ENCODE assay signal across 8 mouse cellular contexts in the genomic region with DNA sequence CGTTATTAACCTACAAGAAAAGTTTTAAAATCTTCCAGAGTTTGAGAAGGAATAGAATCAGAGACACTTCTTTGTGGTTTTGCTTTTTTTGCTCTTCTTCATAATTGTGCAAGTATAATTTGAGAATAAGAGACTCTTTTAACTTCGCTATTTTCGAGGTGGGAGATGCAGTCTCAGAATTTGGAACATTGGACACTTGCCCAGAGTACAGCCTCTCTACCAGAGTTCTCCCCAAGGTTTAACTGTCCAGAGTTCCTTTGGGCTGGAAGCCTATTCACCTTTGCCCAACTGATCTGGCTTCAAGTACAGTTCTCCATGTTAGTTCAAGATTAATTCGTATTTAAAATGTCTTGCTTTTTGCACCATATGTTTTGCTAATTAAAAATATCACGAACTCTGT. TPM values are rescaled to one million over a fixed set of nuclear protein-coding genes. Genes with fewer than 3 reads are reported as not detected.
DNase-seq lines count a peak whose midpoint lies in the region; ATAC-seq lines count a peak whose summit lies in the region.

No protein-coding gene starts in this region.

- H3K79me2 ChIP-seq in macrophage (ENCODE audit: inconsistent target), result peaks cover 21% of the 10 kb centered on the region; the same call in 1 of the 2 replicates

- H3K9me3 ChIP-seq in embryonic facial prominence, embryonic 13.5 days, result no peaks in the 10 kb centered on the region
- H3K9me3 ChIP-seq in intestine, embryonic 14.5 days (ENCODE audit: control insufficient read depth, low read length), result no peaks in the 10 kb centered on the region

- peak overlapping the region; percentile 45 for H3K4me2 ChIP-seq in embryonic facial prominence, embryonic 13.5 days
- peak overlapping the region; percentile 37; the same call in 1 of the 2 replicates for H3K4me2 ChIP-seq in intestine, embryonic 14.5 days (ENCODE audit: low read length)

- peak; percentile 15 for DNase-seq in left cerebral cortex, adult 11 months (ENCODE audit: low spot score)
- DNase-seq in left cerebral cortex, adult 9 months (ENCODE audit: low spot score in 2 of 2), result no peak
- no peak for DNase-seq in intestine, embryonic 14.5 days (ENCODE audit: low spot score)
- no peak for DNase-seq in thymus, postnatal 14 days
- DNase-seq in cerebellum, adult 11-12 months, result no peak
- no peak for DNase-seq in yolk sac, embryonic 10.5 days (ENCODE audit: low spot score)

- no peaks in the 10 kb centered on the region for H3K4me1 ChIP-seq in embryonic facial prominence, embryonic 13.5 days
- H3K4me1 ChIP-seq in intestine, embryonic 14.5 days (replicated peaks; ENCODE audit: control insufficient read depth, insufficient read depth, low read length), result no peaks in the 10 kb centered on the region

- H3K27me3 ChIP-seq in embryonic facial prominence, embryonic 13.5 days, result peaks cover 3% of the 10 kb centered on the region; the same call in 1 of the 2 replicates
- H3K27me3 ChIP-seq in intestine, embryonic 14.5 days (replicated peaks; ENCODE audit: control insufficient read depth, insufficient read depth, low read length), result no peaks in the 10 kb centered on the region

- WGBS in embryonic facial prominence, embryonic 13.5 days, result 40% methylated on average over 5 of the region's 5 CpGs
- 28% methylated on average over 5 of the region's 5 CpGs for WGBS in intestine, embryonic 14.5 days
- WGBS in macrophage (ENCODE audit: missing documents), result 48% methylated on average over 3 of the region's 5 CpGs

- no peak overlapping the region for H3K9ac ChIP-seq in embryonic facial prominence, embryonic 13.5 days
- H3K9ac ChIP-seq in intestine, embryonic 14.5 days (ENCODE audit: low read length), result no peak overlapping the region

- H3K36me3 ChIP-seq in embryonic facial prominence, embryonic 13.5 days, result no peaks in the 10 kb centered on the region
- no peaks in the 10 kb centered on the region for H3K36me3 ChIP-seq in intestine, embryonic 14.5 days (ENCODE audit: control insufficient read depth, insufficient read depth, low read length)
- no peaks in the 10 kb centered on the region for H3K36me3 ChIP-seq in macrophage (ENCODE audit: inconsistent target)

- ATAC-seq in embryonic facial prominence, embryonic 13.5 days (ENCODE audit: insufficient number of reproducible peaks, insufficient read depth, low FRiP score, low TSS enrichment, low read depth), result no peak
- ATAC-seq in intestine, embryonic 14.5 days (replicated peaks; ENCODE audit: low FRiP score, low TSS enrichment, low read depth), result no peak

- no peak overlapping the region for H3K27ac ChIP-seq in embryonic facial prominence, embryonic 13.5 days
- H3K27ac ChIP-seq in intestine, embryonic 14.5 days (ENCODE audit: low read depth), result no peak overlapping the region
- H3K27ac ChIP-seq in macrophage, result no peak overlapping the region

- H3K4me3 ChIP-seq in embryonic facial prominence, embryonic 13.5 days, result peak overlapping the region; percentile 55
- H3K4me3 ChIP-seq in intestine, embryonic 14.5 days (ENCODE audit: low read depth, low read length), result peak overlapping the region; percentile 37
- H3K4me3 ChIP-seq in macrophage (ENCODE audit: inconsistent target), result peak overlapping the region; percentile 26; the same call in 1 of the 2 replicates

RNA-seq across cellular contexts. Expression of a gene that starts 0.5 kb away (rescaled TPM):
- 16.7 and 19.5 TPM in 2 replicates for polyA plus RNA-seq in embryonic facial prominence, embryonic 13.5 days (2015; fragmentation: Nextera tagmentation; extraction: Ambion mirVana)
- polyA plus RNA-seq in intestine, embryonic 14.5 days (2014; fragmentation: Nextera tagmentation; extraction: Ambion mirVana), result 14.0 and 16.2 TPM in 2 replicates
- 10 to 100 TPM; 22.6 to 52.6 (median 32.9) TPM for total RNA-seq in macrophage (2018; cell fraction: chromatin; rRNA removed)
- 1 to 10 TPM; 2.6 to 6.9 (median 5.5) TPM for total RNA-seq in macrophage (2018; cell fraction: cytosol; rRNA removed)
- 10 to 100 TPM; 11.1 to 36.2 (median 20.2) TPM for total RNA-seq in macrophage (2018; cell fraction: nucleus; rRNA removed)
- 4.8 to 6.2 TPM (median 5.8 TPM) in 3 replicates for polyA plus RNA-seq in macrophage (2018)

RNA-seq across cellular contexts. Expression of a gene that starts 58.5 kb away (rescaled TPM):
- 45.0 and 48.6 TPM in 2 replicates for polyA plus RNA-seq in embryonic facial prominence, embryonic 13.5 days (2015; fragmentation: Nextera tagmentation; extraction: Ambion mirVana)
- 35.7 and 36.3 TPM in 2 replicates for polyA plus RNA-seq in intestine, embryonic 14.5 days (2014; fragmentation: Nextera tagmentation; extraction: Ambion mirVana)
- total RNA-seq in macrophage (2018; cell fraction: chromatin; rRNA removed), result 100 to 1,000 TPM in 2 of 26 experiments, 10 to 100 TPM in 24; 38.1 to 110 (median 56.0) TPM
- 10 to 100 TPM; 41.9 to 62.3 (median 52.6) TPM for total RNA-seq in macrophage (2018; cell fraction: cytosol; rRNA removed)
- 10 to 100 TPM; 40.8 to 86.8 (median 53.0) TPM for total RNA-seq in macrophage (2018; cell fraction: nucleus; rRNA removed)
- 59.8 to 63.5 TPM (median 60.5 TPM) in 3 replicates for polyA plus RNA-seq in macrophage (2018)
